Mouse (Mus musculus) neural tube, embryonic 15.5 days (tissue): ENCODE results near the gene Gusb. TPM values are rescaled to one million over a fixed set of nuclear protein-coding genes. Genes with fewer than 3 reads are reported as not detected.

Source experiments
- ATAC-seq: fragments of 200-750 bp; cut with Nextera tagmentation; 2 replicates; pipeline ENCODE4 v1.8.0; 2017; ENCODE audit warnings: mild to moderate bottlenecking, moderate TSS enrichment, moderate library complexity; ENCODE audit not compliant: low FRiP score
- H3K27ac ChIP-seq: fragments of 300-500 bp; sonication (generic); replicated peaks from 2 replicates; pipeline ENCODE4 v1.5.1; 2015; ENCODE audit warnings: mild to moderate bottlenecking, inconsistent platforms
- H3K27me3 ChIP-seq: fragments of 300-500 bp; sonication (generic); replicated peaks from 2 replicates; pipeline ENCODE4 v1.6.1; 2015; ENCODE audit warnings: inconsistent platforms
- H3K36me3 ChIP-seq: fragments of 300-500 bp; sonication (generic); 2 replicates; pipeline ENCODE4 v1.6.1; 2015; ENCODE audit warnings: inconsistent platforms
- H3K4me1 ChIP-seq: fragments of 300-500 bp; sonication (generic); 2 replicates; pipeline ENCODE4 v1.6.1; 2015; ENCODE audit warnings: inconsistent platforms
- H3K4me2 ChIP-seq: fragments of 300-500 bp; sonication (generic); 2 replicates; pipeline ENCODE4 v1.6.1; 2015; ENCODE audit warnings: inconsistent platforms, mild to moderate bottlenecking, moderate library complexity
- H3K4me3 ChIP-seq: fragments of 300-500 bp; sonication (generic); replicated peaks from 2 replicates; pipeline ENCODE4 v1.5.1; 2015; ENCODE audit warnings: mild to moderate bottlenecking, inconsistent platforms
- H3K9ac ChIP-seq: fragments of 300-500 bp; sonication (generic); replicated peaks from 2 replicates; pipeline ENCODE4 v1.6.1; 2015; ENCODE audit warnings: mild to moderate bottlenecking, inconsistent platforms
- H3K9me3 ChIP-seq: fragments of 300-500 bp; sonication (generic); replicated peaks from 2 replicates; pipeline ENCODE4 v1.6.1; 2016; ENCODE audit warnings: inconsistent platforms
- WGBS: fragments of 180-500 bp; shearing (Covaris S2); methylation state at CpG from one replicate; pipeline ENCODE4 v1.1.7; 2015; ENCODE audit warnings: mixed read lengths; 5-methylcytosine and 5-hydroxymethylcytosine counted together
- polyA plus RNA-seq: library from polyadenylated mRNA; unstranded; fragments of >200 nt; fragmentation: Nextera tagmentation; extraction: Ambion mirVana; gene quantifications from 2 replicates; pipeline ENCODE4 v1.2.1, GENCODE M21; 2015

The Gusb gene
- polyA plus RNA-seq, 1 experiment from 2014 or later = 37.8 TPM

GRCm38 (mm10) chr5:130022366-130022765 is 19.5 kb upstream of the Gusb start:
- Histone ChIP-seq H3K36me3 (no peaks in the 10 kb centered on the region), H3K4me1 (peaks cover 16% of the 10 kb centered on the region), H3K9ac (no peak overlapping the region), H3K9me3 (no peaks in the 10 kb centered on the region), H3K27ac (no peak overlapping the region), H3K4me3 (no peak overlapping the region), H3K27me3 (peaks cover 6% of the 10 kb centered on the region; the same call in 1 of the 2 replicates), H3K4me2 (no peak overlapping the region)
- ATAC-seq = no peak
- WGBS = 69% methylated on average over 7 of the region's 7 CpGs

GRCm38 (mm10) chr5:130021361-130021966 is 18.6 kb upstream of the Gusb start:
- no peak overlapping the region for H3K27ac ChIP-seq
- no peaks in the 10 kb centered on the region for H3K9me3 ChIP-seq
- 68% methylated on average over 5 of the region's 5 CpGs for WGBS

GRCm38 (mm10) chr5:130019461-130019860 is 16.6 kb upstream of the Gusb start:
- Histone ChIP-seq H3K9me3 (no peaks in the 10 kb centered on the region), H3K27ac (no peak overlapping the region), H3K9ac (no peak overlapping the region), H3K4me1 (peaks cover 16% of the 10 kb centered on the region), H3K27me3 (no peaks in the 10 kb centered on the region), H3K4me3 (no peak overlapping the region), H3K36me3 (peaks cover 14% of the 10 kb centered on the region), H3K4me2 (no peak overlapping the region)
- no peak for ATAC-seq
- 83% methylated on average over 8 of the region's 8 CpGs for WGBS

More at GRCm38 (mm10) chr5:130021361-130021966, 18.6 kb upstream of the Gusb start:
- ATAC-seq = no peak
- H3K4me1 ChIP-seq = peaks cover 16% of the 10 kb centered on the region
- H3K4me2 ChIP-seq = no peak overlapping the region
- no peaks in the 10 kb centered on the region for H3K36me3 ChIP-seq
- H3K9ac ChIP-seq = no peak overlapping the region
- no peak overlapping the region for H3K4me3 ChIP-seq
- 0 out of 2 replicates have a peak, but pooled peaks cover 5% of the 10 kb centered on the region for H3K27me3 ChIP-seq

GRCm38 (mm10) chr5:130015104-130015503 is 12.3 kb upstream of the Gusb start:
- Histone ChIP-seq H3K4me3 (no peak overlapping the region), H3K9ac (no peak overlapping the region), H3K4me2 (no peak overlapping the region), H3K27ac (no peak overlapping the region), H3K36me3 (peaks cover 43% of the 10 kb centered on the region), H3K27me3 (no peaks in the 10 kb centered on the region), H3K9me3 (0 out of 2 replicates have a peak, but pooled peaks cover 4% of the 10 kb centered on the region), H3K4me1 (no peaks in the 10 kb centered on the region)
- 100% methylated on average over 3 of the region's 3 CpGs for WGBS
- ATAC-seq = no peak

- peaks cover 43% of the 10 kb centered on the region for H3K36me3 ChIP-seq
- 0 out of 2 replicates have a peak, but pooled peaks cover 4% of the 10 kb centered on the region for H3K9me3 ChIP-seq
- no peaks in the 10 kb centered on the region for H3K27me3 ChIP-seq
- no peak for ATAC-seq
- 95% methylated on average over 5 of the region's 5 CpGs for WGBS
- no peak overlapping the region for H3K27ac ChIP-seq
- no peak overlapping the region for H3K4me3 ChIP-seq
- H3K4me1 ChIP-seq = no peaks in the 10 kb centered on the region
- H3K4me2 ChIP-seq = no peak overlapping the region
- H3K9ac ChIP-seq = no peak overlapping the region
Observed at GRCm38 (mm10) chr5:130010961-130011360, 8.1 kb upstream of the Gusb start.

- peaks cover 33% of the 10 kb centered on the region for H3K36me3 ChIP-seq
- ATAC-seq = no peak
- no peak overlapping the region for H3K4me2 ChIP-seq
- H3K27ac ChIP-seq = no peak overlapping the region
- no peak overlapping the region for H3K4me3 ChIP-seq
- H3K27me3 ChIP-seq = no peaks in the 10 kb centered on the region
- no peak overlapping the region for H3K9ac ChIP-seq
- H3K4me1 ChIP-seq = no peaks in the 10 kb centered on the region
- H3K9me3 ChIP-seq = 0 out of 2 replicates have a peak, but pooled peaks cover 4% of the 10 kb centered on the region
- 97% methylated on average over 4 of the region's 4 CpGs for WGBS
Observed at GRCm38 (mm10) chr5:130009784-130010183, 6.9 kb upstream of the Gusb start.

- Histone ChIP-seq H3K27ac (no peak overlapping the region), H3K4me2 (no peak overlapping the region), H3K4me1 (peaks cover 3% of the 10 kb centered on the region; the same call in 1 of the 2 replicates), H3K4me3 (no peak overlapping the region), H3K9me3 (0 out of 2 replicates have a peak, but pooled peaks cover 4% of the 10 kb centered on the region), H3K27me3 (no peaks in the 10 kb centered on the region), H3K9ac (no peak overlapping the region), H3K36me3 (peaks cover 26% of the 10 kb centered on the region)
- WGBS = 80% methylated on average over 6 of the region's 6 CpGs
- ATAC-seq = no peak
Observed at GRCm38 (mm10) chr5:130008034-130008590, 5.3 kb upstream of the Gusb start.

- Histone ChIP-seq H3K27ac (no peak overlapping the region), H3K4me3 (no peak overlapping the region), H3K4me2 (no peak overlapping the region), H3K9ac (no peak overlapping the region), H3K27me3 (no peaks in the 10 kb centered on the region), H3K36me3 (peaks cover 18% of the 10 kb centered on the region), H3K9me3 (0 out of 2 replicates have a peak, but pooled peaks cover 4% of the 10 kb centered on the region), H3K4me1 (peaks cover 6% of the 10 kb centered on the region; the same call in 1 of the 2 replicates)
- ATAC-seq = no peak
- 93% methylated on average over 1 of the region's 1 CpGs for WGBS
Observed at GRCm38 (mm10) chr5:130007344-130007743, 4.5 kb upstream of the Gusb start.

GRCm38 (mm10) chr5:130003229-130003628 is 380 bp upstream of the Gusb start:
- no peaks in the 10 kb centered on the region for H3K27me3 ChIP-seq
- H3K36me3 ChIP-seq = no peaks in the 10 kb centered on the region
- peak overlapping the region; percentile 54; the same call in 1 of the 2 replicates for H3K27ac ChIP-seq
- ATAC-seq = no peak
- WGBS = 69% methylated on average over 7 of the region's 7 CpGs
- no peaks in the 10 kb centered on the region for H3K9me3 ChIP-seq
- H3K4me3 ChIP-seq = peak overlapping the region; percentile 56
- H3K4me1 ChIP-seq = peaks cover 20% of the 10 kb centered on the region
- H3K9ac ChIP-seq = peak overlapping the region; percentile 69; the same call in 1 of the 2 replicates
- H3K4me2 ChIP-seq = peak overlapping the region; percentile 74

- no peaks in the 10 kb centered on the region for H3K9me3 ChIP-seq
- WGBS = 72% methylated on average over 5 of the region's 5 CpGs
- no peaks in the 10 kb centered on the region for H3K36me3 ChIP-seq
- H3K4me2 ChIP-seq = peak overlapping the region; percentile 74
- no peak for ATAC-seq
- no peaks in the 10 kb centered on the region for H3K27me3 ChIP-seq
- peak overlapping the region; percentile 56 for H3K4me3 ChIP-seq
- H3K27ac ChIP-seq = no peak overlapping the region
- H3K9ac ChIP-seq = peak overlapping the region; percentile 69; the same call in 1 of the 2 replicates
- H3K4me1 ChIP-seq = peaks cover 20% of the 10 kb centered on the region
Observed at GRCm38 (mm10) chr5:130001356-130001987, 1.4 kb downstream of the Gusb start.

- 93% methylated on average over 12 of the region's 12 CpGs for WGBS
Observed at GRCm38 (mm10) chr5:130000735-130001134, 2.1 kb downstream of the Gusb start.

GRCm38 (mm10) chr5:129999097-129999496 is 3.8 kb downstream of the Gusb start:
- Histone ChIP-seq H3K4me3 (no peak overlapping the region), H3K9me3 (no peaks in the 10 kb centered on the region), H3K36me3 (no peaks in the 10 kb centered on the region), H3K27me3 (no peaks in the 10 kb centered on the region), H3K4me1 (peaks cover 20% of the 10 kb centered on the region), H3K4me2 (no peak overlapping the region), H3K27ac (no peak overlapping the region), H3K9ac (no peak overlapping the region)
- ATAC-seq = no peak
- WGBS = 38% methylated on average over 4 of the region's 4 CpGs

More at GRCm38 (mm10) chr5:130000735-130001134, 2.1 kb downstream of the Gusb start:
- H3K4me2 ChIP-seq = no peak overlapping the region
- no peak overlapping the region for H3K4me3 ChIP-seq
- no peak for ATAC-seq
- H3K4me1 ChIP-seq = peaks cover 20% of the 10 kb centered on the region
- H3K9me3 ChIP-seq = no peaks in the 10 kb centered on the region
- no peaks in the 10 kb centered on the region for H3K27me3 ChIP-seq
- H3K9ac ChIP-seq = no peak overlapping the region
- no peak overlapping the region for H3K27ac ChIP-seq
- H3K36me3 ChIP-seq = no peaks in the 10 kb centered on the region
